Mouse (Mus musculus) lung, embryonic 16.5 days (tissue): ENCODE results near the gene Pheta1. TPM values are rescaled to one million over a fixed set of nuclear protein-coding genes. Genes with fewer than 3 reads are reported as not detected.
A peak's percentile ranks its signal among the peaks of the same experiment; 100 is the strongest.

Source experiments
- ATAC-seq: fragments of 200-750 bp; cut with Nextera tagmentation; 2 replicates; pipeline ENCODE4 v1.8.0; 2017; ENCODE audit warnings: low read depth, mild to moderate bottlenecking, moderate library complexity
- H3K27ac ChIP-seq: fragments of 300-500 bp; sonication (generic); 2 replicates; pipeline ENCODE4 v1.5.1; 2014; ENCODE audit warnings: mild to moderate bottlenecking, control low read depth, low read length
- H3K27me3 ChIP-seq: fragments of 300-500 bp; sonication (generic); 2 replicates; pipeline ENCODE4 v1.6.1; 2014; ENCODE audit warnings: low read depth, low read length, mixed read lengths; ENCODE audit not compliant: control insufficient read depth, insufficient read depth
- H3K36me3 ChIP-seq: fragments of 300-500 bp; sonication (generic); 2 replicates; pipeline ENCODE4 v1.6.1; 2014; ENCODE audit warnings: low read length; ENCODE audit not compliant: control insufficient read depth, insufficient read depth
- H3K4me1 ChIP-seq: fragments of 300-500 bp; sonication (generic); replicated peaks from 2 replicates; pipeline ENCODE4 v1.6.1; 2014; ENCODE audit warnings: low read length, mixed read lengths; ENCODE audit not compliant: control insufficient read depth, insufficient read depth
- H3K4me2 ChIP-seq: fragments of 300-500 bp; sonication (generic); 2 replicates; pipeline ENCODE4 v1.6.1; 2014; ENCODE audit warnings: low read depth, low read length, control low read depth
- H3K4me3 ChIP-seq: fragments of 300-500 bp; sonication (generic); 2 replicates; pipeline ENCODE4 v1.5.1; 2014; ENCODE audit warnings: mild to moderate bottlenecking, low read length, control low read depth
- H3K9ac ChIP-seq: fragments of 300-500 bp; sonication (generic); 2 replicates; pipeline ENCODE4 v1.6.1; 2014; ENCODE audit warnings: low read length, control low read depth
- H3K9me3 ChIP-seq: fragments of 300-500 bp; sonication (generic); 2 replicates; pipeline ENCODE4 v1.6.1; 2016; ENCODE audit warnings: low read length; ENCODE audit not compliant: control insufficient read depth
- WGBS: fragments of 180-500 bp; shearing (Covaris S2); extraction: QIAGEN DNeasy Blood & Tissue Kit; methylation state at CpG from one replicate; pipeline ENCODE4 v1.1.7; 2014; 5-methylcytosine and 5-hydroxymethylcytosine counted together
- polyA plus RNA-seq: library from polyadenylated mRNA; unstranded; fragments of >200 nt; fragmentation: Nextera tagmentation; extraction: Ambion mirVana; gene quantifications from 2 replicates; pipeline ENCODE4 v1.2.1, GENCODE M21; 2015

Pheta1 gene
- polyA plus RNA-seq, 1 experiment from 2014 or later, result 23.2 TPM

DNA sequence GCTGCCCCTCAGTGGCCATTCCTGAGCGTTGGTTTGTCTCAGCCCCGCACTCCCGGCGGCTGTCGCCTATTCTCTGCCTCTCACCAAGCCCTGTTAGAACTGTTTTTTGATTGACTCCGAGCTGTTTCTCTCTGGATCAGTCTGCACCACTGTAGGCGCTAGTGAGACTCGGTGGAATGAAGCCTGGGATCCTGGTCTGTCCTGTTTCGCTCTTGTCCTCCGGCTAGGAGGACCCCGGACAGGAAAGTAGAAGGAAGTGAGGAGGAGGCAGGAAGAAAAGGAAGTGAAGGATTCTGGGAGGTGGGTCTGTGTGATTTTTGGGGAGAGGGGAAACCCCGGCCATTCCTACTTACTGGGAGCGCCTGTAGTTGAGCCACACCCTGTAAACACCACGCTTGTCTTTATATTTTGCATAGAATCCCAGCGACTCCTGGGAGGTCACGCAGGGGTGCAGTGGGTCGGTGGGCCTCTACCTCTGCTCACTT lies 707 bp upstream of the Pheta1 start:
- WGBS, result under 1% methylated on average over 17 of the region's 17 CpGs
- peaks cover 8% of the 10 kb centered on the region for H3K36me3 ChIP-seq
- H3K4me1 ChIP-seq, result peaks cover 15% of the 10 kb centered on the region
- peak overlapping the region; percentile 72 for H3K27ac ChIP-seq
- peak overlapping the region; percentile 88 for H3K4me3 ChIP-seq
- ATAC-seq, result peak; percentile 47
- H3K9me3 ChIP-seq, result no peaks in the 10 kb centered on the region
- peak overlapping the region; percentile 87 for H3K9ac ChIP-seq
- H3K27me3 ChIP-seq, result peaks cover 3% of the 10 kb centered on the region; the same call in 1 of the 2 replicates
- H3K4me2 ChIP-seq, result peak overlapping the region; percentile 89

DNA sequence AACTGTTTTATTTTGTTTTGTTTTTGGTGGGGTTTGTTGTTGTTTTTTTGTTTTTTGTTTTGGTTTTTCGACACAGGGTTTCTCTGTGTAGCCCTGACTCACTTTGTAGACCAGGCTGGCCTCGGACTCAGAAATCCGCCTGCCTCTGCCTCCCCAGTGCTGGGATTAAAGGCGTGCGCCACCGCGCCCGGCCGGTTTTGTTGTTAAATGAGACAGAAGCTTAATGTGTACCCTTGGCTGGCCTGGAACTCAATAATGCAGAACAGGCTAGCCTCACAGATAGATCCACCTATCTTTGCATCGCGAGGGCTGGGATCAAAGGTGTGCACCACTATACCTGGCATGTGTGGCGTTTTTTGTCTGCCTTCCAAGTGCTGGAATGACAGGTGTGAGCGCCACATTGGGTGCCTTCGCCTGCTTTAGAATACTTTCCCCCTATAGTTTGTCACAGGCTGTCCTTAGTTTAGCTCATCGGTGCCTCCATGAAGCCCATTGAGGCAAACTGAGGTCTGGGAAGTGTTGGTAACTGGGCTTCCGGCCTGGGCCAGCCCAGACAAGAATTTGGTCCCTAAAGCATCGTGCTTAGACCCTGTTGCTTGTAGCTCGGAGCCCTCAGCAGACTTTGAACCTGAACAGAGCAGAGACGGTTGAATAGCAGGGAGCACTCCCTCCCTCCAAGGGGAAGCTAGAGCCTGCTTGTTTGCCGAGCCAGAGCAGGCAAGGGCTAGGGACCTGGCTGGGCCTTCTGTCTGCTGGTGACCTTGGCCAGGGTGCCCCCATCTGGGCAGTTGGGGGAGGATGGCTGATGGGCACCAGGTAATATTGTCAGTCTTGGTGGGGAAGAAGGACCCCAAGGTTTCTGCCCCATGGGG lies 930 bp downstream of the Pheta1 start:
- Histone ChIP-seq H3K27me3 (no peaks in the 10 kb centered on the region), H3K36me3 (peaks cover 14% of the 10 kb centered on the region), H3K9me3 (no peaks in the 10 kb centered on the region), H3K27ac (no peak overlapping the region), H3K4me3 (peak overlapping the region; percentile 88), H3K4me1 (peaks cover 21% of the 10 kb centered on the region), H3K4me2 (peak overlapping the region; percentile 61), H3K9ac (peak overlapping the region; percentile 87)
- ATAC-seq, result no peak
- 30% methylated on average over 20 of the region's 20 CpGs for WGBS

DNA sequence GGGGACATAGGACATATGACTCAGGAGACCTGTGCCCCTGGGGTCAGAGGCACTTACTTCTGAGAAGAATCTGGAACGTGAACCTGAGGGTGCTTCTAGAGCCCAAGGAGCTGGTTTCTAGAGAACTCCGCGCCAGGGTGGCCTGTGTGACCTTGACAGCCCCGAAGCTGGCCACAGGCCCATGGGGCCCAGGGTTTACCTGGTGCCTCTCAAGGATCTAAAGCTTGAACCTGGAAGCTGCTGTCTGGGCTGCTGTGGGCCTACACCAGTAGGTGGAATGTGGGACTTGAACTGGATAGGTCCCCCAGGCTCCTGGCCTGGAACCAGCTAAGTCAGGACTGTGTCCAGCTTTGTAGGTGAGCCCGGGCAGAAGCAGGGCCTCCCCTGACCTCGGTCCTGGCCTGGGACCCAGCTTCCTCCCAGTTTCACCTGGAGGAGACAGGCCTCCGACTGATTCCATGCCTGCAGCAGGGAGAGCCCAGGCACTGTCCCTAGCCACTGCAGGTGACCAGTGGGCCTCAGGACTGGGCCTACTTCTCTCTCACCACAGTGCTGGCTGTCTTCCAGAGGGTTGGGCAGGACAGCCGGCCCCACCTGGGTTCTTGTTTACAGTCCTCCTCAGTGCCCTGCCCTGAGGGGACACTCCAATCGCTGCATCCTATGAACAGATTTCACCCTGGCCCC lies 4.7 kb downstream of the Pheta1 start:
- WGBS, result 72% methylated on average over 9 of the region's 9 CpGs

DNA sequence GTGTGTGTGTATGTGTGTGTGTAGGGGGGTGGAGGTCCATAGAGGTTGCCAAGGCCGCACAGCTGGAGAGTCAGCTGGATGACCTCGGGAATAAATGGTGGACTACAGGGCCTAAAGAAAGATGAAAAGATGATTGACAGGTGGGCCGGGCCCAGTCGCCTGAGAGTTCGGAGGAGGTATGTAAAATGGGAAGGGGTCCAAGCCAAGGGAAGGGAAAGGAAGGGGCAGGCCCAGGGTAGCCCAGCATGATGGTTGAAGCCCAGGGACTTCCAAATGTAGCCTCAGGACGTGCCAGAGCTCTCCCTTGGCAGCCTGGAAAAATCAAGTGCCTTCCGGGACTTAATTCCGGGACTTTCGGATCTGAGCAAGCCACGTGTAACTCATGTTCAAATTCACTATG lies 6.0 kb downstream of the Pheta1 start:
- Histone ChIP-seq H3K4me2 (no peak overlapping the region), H3K9me3 (no peaks in the 10 kb centered on the region), H3K4me1 (peaks cover 14% of the 10 kb centered on the region), H3K27me3 (no peaks in the 10 kb centered on the region), H3K9ac (no peak overlapping the region), H3K4me3 (no peak overlapping the region), H3K27ac (no peak overlapping the region), H3K36me3 (peaks cover 14% of the 10 kb centered on the region)
- ATAC-seq, result no peak
- 79% methylated on average over 10 of the region's 10 CpGs for WGBS

More for the DNA sequence above, 4.7 kb downstream of the Pheta1 start:
- no peaks in the 10 kb centered on the region for H3K9me3 ChIP-seq
- H3K4me1 ChIP-seq, result peaks cover 18% of the 10 kb centered on the region
- peak; percentile 53 for ATAC-seq
- no peak overlapping the region for H3K4me2 ChIP-seq
- H3K27me3 ChIP-seq, result no peaks in the 10 kb centered on the region
- H3K4me3 ChIP-seq, result no peak overlapping the region
- peak overlapping the region; percentile 55 for H3K27ac ChIP-seq
- peaks cover 14% of the 10 kb centered on the region for H3K36me3 ChIP-seq
- no peak overlapping the region for H3K9ac ChIP-seq

DNA sequence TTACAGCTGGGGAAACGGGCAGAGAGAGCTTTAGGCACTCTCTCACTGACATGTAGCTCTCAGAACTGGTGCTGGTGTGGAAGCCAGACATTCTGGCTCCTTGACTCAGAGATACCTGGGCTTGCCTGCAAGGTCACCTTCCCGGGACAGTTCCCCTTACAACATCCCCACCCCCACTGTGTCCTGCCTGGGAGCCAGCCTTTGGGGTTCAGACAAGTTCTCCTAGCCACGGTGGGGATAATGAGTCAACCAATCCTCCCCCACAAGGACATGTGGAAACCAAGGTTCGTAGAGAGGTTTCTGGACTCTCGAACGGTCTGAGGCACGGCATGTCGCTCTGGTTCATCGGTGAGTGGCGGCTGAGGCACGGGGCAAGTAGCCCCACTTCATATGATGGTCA lies 8.0 kb downstream of the Pheta1 start:
- peaks cover 6% of the 10 kb centered on the region for H3K4me1 ChIP-seq
- no peak for ATAC-seq
- H3K4me3 ChIP-seq, result no peak overlapping the region
- 84% methylated on average over 11 of the region's 11 CpGs for WGBS
- H3K36me3 ChIP-seq, result peaks cover 14% of the 10 kb centered on the region
- H3K9ac ChIP-seq, result no peak overlapping the region
- no peaks in the 10 kb centered on the region for H3K27me3 ChIP-seq
- H3K4me2 ChIP-seq, result no peak overlapping the region
- peaks cover 6% of the 10 kb centered on the region; the same call in 1 of the 2 replicates for H3K9me3 ChIP-seq
- H3K27ac ChIP-seq, result no peak overlapping the region

DNA sequence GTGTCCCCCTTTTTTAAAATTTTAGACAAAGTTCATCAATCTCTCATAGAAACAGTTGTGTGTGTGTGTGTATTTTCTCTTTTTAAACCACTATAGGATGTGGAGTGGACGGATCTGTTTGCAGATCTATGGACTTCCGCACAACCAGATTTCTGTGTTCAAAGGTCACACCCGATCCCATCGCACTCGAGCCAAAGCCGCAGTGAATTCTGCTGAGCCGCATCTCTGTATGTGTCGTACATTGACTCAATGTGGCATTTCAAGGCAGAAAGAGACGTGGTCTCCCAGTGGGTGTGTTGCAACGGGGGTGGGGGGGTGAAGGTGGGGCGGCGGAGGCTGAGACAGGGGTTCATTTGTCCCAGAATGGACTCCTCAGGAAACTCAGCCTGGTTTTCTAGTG lies 9.6 kb downstream of the Pheta1 start:
- peaks cover 3% of the 10 kb centered on the region for H3K36me3 ChIP-seq
- H3K4me3 ChIP-seq, result no peak overlapping the region
- H3K4me2 ChIP-seq, result no peak overlapping the region
- peaks cover 6% of the 10 kb centered on the region; the same call in 1 of the 2 replicates for H3K9me3 ChIP-seq
- peaks cover 3% of the 10 kb centered on the region for H3K4me1 ChIP-seq
- no peak for ATAC-seq
- 86% methylated on average over 12 of the region's 12 CpGs for WGBS
- H3K27me3 ChIP-seq, result no peaks in the 10 kb centered on the region
- H3K9ac ChIP-seq, result no peak overlapping the region
- no peak overlapping the region for H3K27ac ChIP-seq

DNA sequence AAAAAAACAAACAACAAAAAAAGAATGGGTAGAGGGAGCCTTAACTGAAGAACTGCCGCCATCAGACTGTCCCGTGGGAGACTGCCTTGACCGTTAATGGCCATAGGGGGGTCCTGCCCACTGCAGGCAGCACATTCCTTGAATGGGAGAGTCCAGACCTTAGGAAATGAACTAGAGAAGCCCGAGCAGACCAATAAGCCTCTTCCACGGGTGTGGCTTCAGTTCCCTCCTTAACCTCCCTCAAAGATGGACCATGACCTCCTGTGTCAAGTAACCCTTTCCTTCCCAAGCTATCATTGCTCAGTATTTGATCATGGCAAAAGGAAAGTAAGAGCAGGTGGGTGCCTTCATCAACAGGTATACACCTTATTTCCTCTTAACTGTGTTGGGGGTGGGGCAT lies 13.2 kb downstream of the Pheta1 start:
- H3K27ac ChIP-seq, result no peak overlapping the region
- no peak overlapping the region for H3K9ac ChIP-seq
- H3K4me3 ChIP-seq, result no peak overlapping the region
- 43% methylated on average over 5 of the region's 5 CpGs for WGBS
- no peak overlapping the region for H3K4me2 ChIP-seq
- H3K4me1 ChIP-seq, result 0 out of 2 replicates have a peak, but pooled peaks cover 2% of the 10 kb centered on the region
- no peaks in the 10 kb centered on the region for H3K36me3 ChIP-seq
- ATAC-seq, result no peak
- no peaks in the 10 kb centered on the region for H3K27me3 ChIP-seq
- H3K9me3 ChIP-seq, result peaks cover 6% of the 10 kb centered on the region; the same call in 1 of the 2 replicates

DNA sequence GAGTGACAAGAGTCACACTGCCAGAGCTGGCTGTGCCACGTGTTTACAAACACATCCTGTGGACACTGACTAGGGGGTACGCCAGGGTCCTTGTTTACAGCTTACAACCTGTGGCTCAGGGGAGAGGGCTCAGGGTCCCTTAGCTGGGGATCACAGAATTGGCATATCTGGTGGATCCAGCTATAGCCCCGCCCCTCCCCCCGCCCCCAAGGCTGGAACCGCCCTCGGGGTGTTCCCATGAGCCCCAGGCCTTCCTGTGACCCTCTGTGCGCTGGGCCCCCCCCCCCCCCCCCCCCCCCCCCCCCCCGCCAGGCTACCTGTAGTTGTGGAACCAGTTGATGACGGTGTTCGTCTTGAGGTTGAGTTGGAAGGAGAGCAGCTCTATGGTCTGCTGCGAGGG lies 15.5 kb downstream of the Pheta1 start:
- H3K27ac ChIP-seq, result no peak overlapping the region
- H3K4me3 ChIP-seq, result peak overlapping the region; percentile 25; the same call in 1 of the 2 replicates
- 0 out of 2 replicates have a peak, but pooled peaks cover 2% of the 10 kb centered on the region for H3K4me1 ChIP-seq
- peak overlapping the region; percentile 9; the same call in 1 of the 2 replicates for H3K9ac ChIP-seq
- peak; percentile 24 for ATAC-seq
- H3K9me3 ChIP-seq, result peaks cover 6% of the 10 kb centered on the region; the same call in 1 of the 2 replicates
- H3K4me2 ChIP-seq, result peak overlapping the region; percentile 40
- 9% methylated on average over 7 of the region's 11 CpGs for WGBS
- H3K36me3 ChIP-seq, result no peaks in the 10 kb centered on the region
- no peaks in the 10 kb centered on the region for H3K27me3 ChIP-seq

DNA sequence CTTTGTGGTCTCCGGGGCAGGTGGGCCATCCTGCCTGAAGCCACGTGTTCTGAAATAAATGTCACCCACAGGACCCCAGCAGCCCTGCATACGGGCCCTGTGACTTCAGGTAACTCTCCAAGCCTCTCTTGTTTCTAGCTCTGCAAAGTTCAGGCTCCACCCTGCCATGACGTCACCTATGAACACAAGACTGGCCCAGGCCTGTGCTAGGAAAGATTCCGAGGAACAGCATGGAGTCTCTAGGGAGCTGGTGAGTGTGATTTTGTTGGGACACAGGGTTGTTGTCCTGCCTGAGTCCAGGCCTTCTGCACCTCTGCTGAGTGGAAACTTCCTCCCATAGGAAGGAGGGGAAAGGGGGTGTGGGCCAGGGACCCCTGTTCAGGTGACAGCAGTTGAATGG lies 19.2 kb downstream of the Pheta1 start:
- Histone ChIP-seq H3K4me3 (no peak overlapping the region), H3K27me3 (no peaks in the 10 kb centered on the region), H3K9ac (no peak overlapping the region), H3K27ac (no peak overlapping the region), H3K4me1 (0 out of 2 replicates have a peak, but pooled peaks cover 2% of the 10 kb centered on the region), H3K36me3 (no peaks in the 10 kb centered on the region), H3K9me3 (no peaks in the 10 kb centered on the region), H3K4me2 (no peak overlapping the region)
- ATAC-seq, result no peak
- WGBS, result 48% methylated on average over 5 of the region's 5 CpGs
